Comparison of ENCODE assay signal across 16 mouse cellular contexts in the genomic region with DNA sequence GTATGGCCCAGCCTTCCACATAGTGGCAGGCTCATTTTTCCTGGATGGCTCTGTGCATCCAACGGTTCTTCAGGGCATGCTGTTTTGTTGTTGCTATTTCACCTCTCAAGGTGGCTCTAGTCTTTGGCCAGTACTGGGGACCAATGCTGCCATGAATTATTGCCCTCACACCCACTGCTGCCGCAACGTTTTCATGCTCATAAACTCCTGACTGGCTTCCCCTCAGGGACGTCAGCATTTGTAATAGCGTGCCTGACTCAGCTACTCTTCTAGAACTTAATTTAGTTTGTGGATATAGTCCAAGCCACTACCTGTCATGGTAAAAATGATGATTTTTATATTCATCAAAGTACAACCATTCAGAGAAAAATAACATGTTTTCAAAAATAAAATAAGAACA.
"Had no signal": no experiment of that assay in that cellular context is flagged by ENCODE, and none has a peak within 500 bp of the region (broad histone marks: within the 10 kb centered on the region; RNA-seq: fewer than 3 reads in every experiment).

No protein-coding gene starts in this region.

- H3K4me1 ChIP-seq: neural tube, embryonic 12.5 days; neural tube, embryonic 13.5 days; stomach, embryonic 15.5 days had no signal

- H3K4me3 ChIP-seq: neural tube, embryonic 12.5 days; neural tube, embryonic 13.5 days; stomach, embryonic 15.5 days had no signal

- H3K27me3 ChIP-seq: neural tube, embryonic 12.5 days; neural tube, embryonic 13.5 days; stomach, embryonic 15.5 days had no signal

- DNase-seq: retina, postnatal 1 day; right cerebral cortex, adult 18-20 months; right cerebral cortex, postnatal 14 days; right cerebral cortex, postnatal 25 days; right cerebral cortex, postnatal 4 days; spleen, adult 18-20 months; thymus, adult 18-20 months; thymus, adult 2 months; thymus, postnatal 14 days; thymus, postnatal 25 days; thymus, postnatal 36 days; thymus, postnatal 4 days had no signal

- H3K9ac ChIP-seq: neural tube, embryonic 12.5 days; neural tube, embryonic 13.5 days; stomach, embryonic 15.5 days had no signal

- H3K36me3 ChIP-seq: neural tube, embryonic 12.5 days; neural tube, embryonic 13.5 days; stomach, embryonic 15.5 days had no signal

- H3K27ac ChIP-seq: neural tube, embryonic 12.5 days; neural tube, embryonic 13.5 days; stomach, embryonic 15.5 days; stomach, postnatal 0 days had no signal

- H3K9me3 ChIP-seq: neural tube, embryonic 12.5 days; neural tube, embryonic 13.5 days; stomach, embryonic 15.5 days had no signal

- H3K4me2 ChIP-seq: neural tube, embryonic 12.5 days; neural tube, embryonic 13.5 days; stomach, embryonic 15.5 days had no signal
